In the genomic region with DNA sequence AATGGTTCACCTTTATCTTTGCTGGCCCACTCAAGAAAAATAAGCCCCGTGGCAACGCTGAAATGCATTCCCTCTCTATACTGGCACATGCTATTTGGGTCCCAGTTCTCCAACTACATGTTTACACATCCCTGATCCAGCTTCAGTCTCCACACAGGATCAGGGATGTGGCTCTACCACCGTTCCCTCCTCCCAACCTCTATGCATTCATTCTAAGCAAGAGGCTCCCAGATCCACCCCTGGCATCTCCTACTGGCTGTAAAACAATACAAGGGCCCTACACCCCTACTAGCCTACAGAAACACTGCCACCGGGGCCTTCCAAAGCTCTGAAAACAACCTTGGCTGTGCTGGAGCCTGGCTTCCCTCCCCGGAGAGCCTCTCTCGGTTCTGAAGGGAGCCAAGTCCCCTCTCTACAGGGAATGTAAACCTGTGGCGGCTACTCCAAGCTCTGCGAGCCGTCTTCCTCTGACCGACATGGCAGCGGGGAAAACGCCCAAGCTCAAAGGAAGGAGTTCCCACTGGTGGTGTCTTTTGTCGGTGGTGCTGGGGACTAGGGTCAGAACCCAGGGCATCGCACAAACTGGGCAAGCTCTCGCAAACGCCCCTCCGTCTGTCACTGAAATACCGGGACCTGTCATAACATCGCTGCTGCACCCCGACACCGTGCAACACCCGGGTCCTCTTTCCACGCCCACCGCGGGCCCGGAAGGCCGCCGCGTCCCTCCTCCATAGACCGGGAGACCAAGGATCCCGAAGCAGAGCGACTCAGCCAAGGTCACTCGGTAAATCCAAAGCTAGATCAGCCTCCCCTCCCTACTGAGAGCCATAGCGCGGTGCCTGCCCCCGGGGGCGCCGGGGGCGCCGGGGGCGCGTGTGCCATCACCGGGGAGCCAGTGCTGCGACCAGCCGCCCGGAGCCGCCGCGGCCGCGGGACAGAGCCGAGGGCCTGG, we compare ENCODE assay signal across 8 mouse cellular contexts. TPM values are rescaled to one million over a fixed set of nuclear protein-coding genes. Genes with fewer than 3 reads are reported as not detected.
DNase-seq lines count a peak whose midpoint lies in the region; ATAC-seq and TF ChIP-seq lines count a peak whose summit lies in the region.

Rnf114 (plus strand) TSS at position 889 of the 952 bp plus-strand sequence.

- no peaks in the 10 kb centered on the region for H3K9me3 ChIP-seq in hindbrain, embryonic 12.5 days (replicated peaks)
- H3K9me3 ChIP-seq in stomach, embryonic 15.5 days: no peaks in the 10 kb centered on the region

- H3K4me2 ChIP-seq in hindbrain, embryonic 12.5 days (replicated peaks): peak within 1 kb of the TSS; percentile 99
- peak within 1 kb of the TSS; percentile 82 for H3K4me2 ChIP-seq in stomach, embryonic 15.5 days

- H3K36me3 ChIP-seq in hindbrain, embryonic 12.5 days: peaks cover 7% of the 10 kb centered on the region; the same call in 1 of the 2 replicates
- H3K36me3 ChIP-seq in macrophage (ENCODE audit: inconsistent target): 0 out of 2 replicates have a peak, but pooled peaks cover 4% of the 10 kb centered on the region
- H3K36me3 ChIP-seq in stomach, embryonic 15.5 days: no peaks in the 10 kb centered on the region

- ATAC-seq in hindbrain, embryonic 12.5 days (ENCODE audit: low FRiP score): peak; percentile 56; the same call in 1 of the 2 replicates
- ATAC-seq in stomach, embryonic 15.5 days (ENCODE audit: insufficient read depth, low FRiP score, low read depth): peak; percentile 12; the same call in 1 of the 2 replicates

- WGBS in hindbrain, embryonic 12.5 days: 5% methylated on average over 51 of the region's 52 CpGs
- WGBS in macrophage (ENCODE audit: missing documents): 3% methylated on average over 52 of the region's 52 CpGs
- WGBS in stomach, embryonic 15.5 days: 3% methylated on average over 52 of the region's 52 CpGs

- H3K27me3 ChIP-seq in hindbrain, embryonic 12.5 days: no peaks in the 10 kb centered on the region
- H3K27me3 ChIP-seq in stomach, embryonic 15.5 days (replicated peaks): no peaks in the 10 kb centered on the region

- no peak for TF ChIP-seq POLR2A in brain, embryonic 14.5 days (IDR thresholded peaks at IDR 0.05; ENCODE audit: borderline replicate concordance, extremely low read depth, insufficient read depth, insufficient read length, poor library complexity, severe bottlenecking)

- DNase-seq in left cerebral cortex, adult 18-20 months (ENCODE audit: low spot score in 2 of 2): no peak
- no peak for DNase-seq in left cerebral cortex, adult 11 months (ENCODE audit: low spot score)
- no peak for DNase-seq in brain, embryonic 14.5 days (ENCODE audit: low read depth)
- no peak for DNase-seq in gastrocnemius, adult 18-20 months (ENCODE audit: low spot score)
- DNase-seq in left cerebral cortex, adult 8-10 months (ENCODE audit: low spot score in 2 of 2): no peak

- peaks cover 25% of the 10 kb centered on the region for H3K4me1 ChIP-seq in hindbrain, embryonic 12.5 days
- H3K4me1 ChIP-seq in stomach, embryonic 15.5 days: peaks cover 10% of the 10 kb centered on the region

- peak within 1 kb of the TSS; percentile 94 for H3K9ac ChIP-seq in hindbrain, embryonic 12.5 days
- peak within 1 kb of the TSS; percentile 92 for H3K9ac ChIP-seq in stomach, embryonic 15.5 days

- TF ChIP-seq CTCF in brain, embryonic 14.5 days (IDR thresholded peaks at IDR 0.05; ENCODE audit: borderline replicate concordance, extremely low read depth, insufficient read depth, insufficient read length): no peak

- peaks cover 57% of the 10 kb centered on the region for H3K79me2 ChIP-seq in macrophage (ENCODE audit: inconsistent target)

- H3K27ac ChIP-seq in hindbrain, embryonic 12.5 days: peak within 1 kb of the TSS; percentile 98
- peak within 1 kb of the TSS; percentile 74 for H3K27ac ChIP-seq in macrophage
- H3K27ac ChIP-seq in stomach, embryonic 15.5 days: peak within 1 kb of the TSS; percentile 96

- H3K4me3 ChIP-seq in hindbrain, embryonic 12.5 days: peak within 1 kb of the TSS; percentile 98
- peak within 1 kb of the TSS; percentile 79 for H3K4me3 ChIP-seq in macrophage (ENCODE audit: inconsistent target)
- H3K4me3 ChIP-seq in stomach, embryonic 15.5 days (replicated peaks): peak within 1 kb of the TSS; percentile 99

RNA-seq across cellular contexts. Expression of gene Rnf114, which starts in this region (rescaled TPM):
- 10 to 100 TPM; 57.9 to 58.9 TPM for total RNA-seq in left cerebral cortex, adult 18-20 months (2021)
- polyA plus RNA-seq in brain, embryonic 14.5 days (2012; rRNA removed): 133 and 160 TPM in 2 replicates
- total RNA-seq in gastrocnemius, adult 18-20 months (2021): 10 to 100 TPM; 37.5 to 45.6 TPM
- polyA plus RNA-seq in hindbrain, embryonic 12.5 days (2016; fragmentation: Nextera tagmentation; extraction: Ambion mirVana): 120 TPM in 2 replicates
- 10 to 100 TPM; 57.8 to 62.9 (median 60.1) TPM for total RNA-seq in left cerebral cortex, adult 8-10 months (2022)
- total RNA-seq in macrophage (2018; cell fraction: chromatin; rRNA removed): 100 to 1,000 TPM in 13 of 26 experiments, 10 to 100 TPM in 13; 38.5 to 171 (median 104) TPM
- total RNA-seq in macrophage (2018; cell fraction: cytosol; rRNA removed): 100 to 1,000 TPM in 17 of 26 experiments, 10 to 100 TPM in 9; 85.1 to 241 (median 172) TPM
- total RNA-seq in macrophage (2018; cell fraction: nucleus; rRNA removed): 100 to 1,000 TPM in 16 of 26 experiments, 10 to 100 TPM in 10; 55.5 to 206 (median 162) TPM
- 48.9 to 118 TPM (median 85.7 TPM) in 3 replicates for polyA plus RNA-seq in macrophage (2018)
- polyA plus RNA-seq in stomach, embryonic 15.5 days (2015; fragmentation: Nextera tagmentation; extraction: Ambion mirVana): 66.5 and 71.9 TPM in 2 replicates
